ENCODE assay signal across 29 mouse cellular contexts in the genomic region with DNA sequence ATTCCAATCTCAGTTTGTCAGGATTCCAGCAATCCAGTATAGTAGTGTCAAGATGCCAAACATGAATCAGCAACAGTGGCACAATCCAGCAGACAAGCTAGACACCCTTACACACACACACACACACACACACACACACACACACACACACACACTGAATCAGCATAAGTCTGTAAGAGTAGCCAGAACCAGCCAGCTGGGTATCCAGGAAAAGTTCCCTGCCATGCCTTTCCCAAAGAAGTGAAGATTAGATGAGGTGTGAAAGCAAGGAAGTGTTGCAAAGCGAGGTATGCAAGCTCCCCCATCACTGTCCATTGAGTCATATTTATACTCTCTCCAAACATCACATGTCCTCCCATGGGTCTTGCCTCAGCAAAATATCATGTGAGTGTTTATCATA. TPM values are rescaled to one million over a fixed set of nuclear protein-coding genes. Genes with fewer than 3 reads are reported as not detected.
"Had no signal": no experiment of that assay in that cellular context is flagged by ENCODE, and none has a peak within 500 bp of the region (broad histone marks: within the 10 kb centered on the region; RNA-seq: fewer than 3 reads in every experiment).

No protein-coding gene starts in this region.

- DNase-seq: kidney, adult 18-20 months; kidney, adult 9 months; kidney, postnatal 14 days; kidney, postnatal 4 days; liver, postnatal 0 days; lung, embryonic 14.5 days; thymus, postnatal 25 days had no signal

- H3K9ac ChIP-seq: limb, embryonic 12.5 days; limb, embryonic 15.5 days; liver, embryonic 14.5 days; liver, postnatal 0 days; lung, embryonic 14.5 days; midbrain, embryonic 13.5 days; neural tube, embryonic 13.5 days had no signal

- H3K4me3 ChIP-seq: left cerebral cortex, adult 2 months; limb, embryonic 12.5 days; limb, embryonic 15.5 days; midbrain, embryonic 10.5 days; midbrain, embryonic 13.5 days; myocyte; neural tube, embryonic 13.5 days had no signal

- H3K36me3 ChIP-seq: limb, embryonic 12.5 days; limb, embryonic 15.5 days; midbrain, embryonic 10.5 days; midbrain, embryonic 13.5 days; neural tube, embryonic 13.5 days had no signal

- ATAC-seq: intestine, embryonic 16.5 days; liver, postnatal 0 days; lung, postnatal 0 days; midbrain, embryonic 13.5 days; midbrain, embryonic 16.5 days had no signal

- H3K4me2 ChIP-seq: limb, embryonic 12.5 days; limb, embryonic 15.5 days; liver, embryonic 11.5 days; lung, embryonic 14.5 days; midbrain, embryonic 13.5 days; neural tube, embryonic 13.5 days had no signal

- H3K9me3 ChIP-seq: limb, embryonic 12.5 days; limb, embryonic 15.5 days; midbrain, embryonic 10.5 days; midbrain, embryonic 13.5 days; neural tube, embryonic 13.5 days had no signal

- H3K4me1 ChIP-seq: limb, embryonic 12.5 days; limb, embryonic 15.5 days; midbrain, embryonic 10.5 days; midbrain, embryonic 13.5 days; neural tube, embryonic 13.5 days had no signal

- H3K27ac ChIP-seq: left cerebral cortex, adult 2 months; limb, embryonic 12.5 days; limb, embryonic 15.5 days; liver, embryonic 14.5 days; macrophage; midbrain, embryonic 10.5 days; midbrain, embryonic 13.5 days; neural tube, embryonic 13.5 days; stomach, postnatal 0 days had no signal

- H3K27me3 ChIP-seq: limb, embryonic 12.5 days; limb, embryonic 15.5 days; midbrain, embryonic 13.5 days; neural tube, embryonic 13.5 days had no signal

RNA-seq across cellular contexts. Expression of gene Olfr1243, which starts 8.6 kb away (rescaled TPM):
- total RNA-seq: layer of hippocampus, adult 18-20 months; layer of hippocampus, postnatal 14 days; left cerebral cortex, adult 2 months; left cerebral cortex, postnatal 25 days; megakaryocyte, adult 5-6 weeks; monocyte, adult 5-6 weeks had no signal
- polyA plus RNA-seq: intestine, embryonic 16.5 days; kidney, embryonic 16.5 days; limb, embryonic 12.5 days; limb, embryonic 15.5 days; liver, embryonic 11.5 days; liver, embryonic 14.5 days; liver, postnatal 0 days; lung, embryonic 14.5 days; lung, postnatal 0 days; macrophage; midbrain, embryonic 10.5 days; midbrain, embryonic 13.5 days; midbrain, embryonic 16.5 days; myocyte; neural tube, embryonic 13.5 days; stomach, embryonic 14.5 days; stomach, postnatal 0 days; thymus, postnatal 0 days had no signal

RNA-seq across cellular contexts. Expression of gene Olfr1245, which starts 38.3 kb away (rescaled TPM):
- total RNA-seq: layer of hippocampus, adult 18-20 months; layer of hippocampus, postnatal 14 days; left cerebral cortex, adult 2 months; left cerebral cortex, postnatal 25 days; megakaryocyte, adult 5-6 weeks; monocyte, adult 5-6 weeks had no signal
- polyA plus RNA-seq: intestine, embryonic 16.5 days; kidney, embryonic 16.5 days; limb, embryonic 12.5 days; limb, embryonic 15.5 days; liver, embryonic 11.5 days; liver, embryonic 14.5 days; liver, postnatal 0 days; lung, embryonic 14.5 days; lung, postnatal 0 days; macrophage; midbrain, embryonic 10.5 days; midbrain, embryonic 13.5 days; midbrain, embryonic 16.5 days; myocyte; neural tube, embryonic 13.5 days; stomach, embryonic 14.5 days; stomach, postnatal 0 days; thymus, postnatal 0 days had no signal

RNA-seq across cellular contexts. Expression of gene Olfr1242, which starts 41.8 kb away (rescaled TPM):
- total RNA-seq: layer of hippocampus, adult 18-20 months; layer of hippocampus, postnatal 14 days; left cerebral cortex, adult 2 months; left cerebral cortex, postnatal 25 days; megakaryocyte, adult 5-6 weeks; monocyte, adult 5-6 weeks had no signal
- polyA plus RNA-seq: intestine, embryonic 16.5 days; kidney, embryonic 16.5 days; limb, embryonic 12.5 days; limb, embryonic 15.5 days; liver, embryonic 11.5 days; liver, embryonic 14.5 days; liver, postnatal 0 days; lung, embryonic 14.5 days; lung, postnatal 0 days; macrophage; midbrain, embryonic 10.5 days; midbrain, embryonic 13.5 days; midbrain, embryonic 16.5 days; myocyte; neural tube, embryonic 13.5 days; stomach, embryonic 14.5 days; stomach, postnatal 0 days; thymus, postnatal 0 days had no signal

RNA-seq across cellular contexts. Expression of gene Olfr1241, which starts 53.0 kb away (rescaled TPM):
- total RNA-seq: layer of hippocampus, adult 18-20 months; layer of hippocampus, postnatal 14 days; left cerebral cortex, adult 2 months; left cerebral cortex, postnatal 25 days; megakaryocyte, adult 5-6 weeks; monocyte, adult 5-6 weeks had no signal
- polyA plus RNA-seq: intestine, embryonic 16.5 days; kidney, embryonic 16.5 days; limb, embryonic 12.5 days; limb, embryonic 15.5 days; liver, embryonic 11.5 days; liver, embryonic 14.5 days; liver, postnatal 0 days; lung, embryonic 14.5 days; lung, postnatal 0 days; macrophage; midbrain, embryonic 10.5 days; midbrain, embryonic 13.5 days; midbrain, embryonic 16.5 days; myocyte; neural tube, embryonic 13.5 days; stomach, embryonic 14.5 days; stomach, postnatal 0 days; thymus, postnatal 0 days had no signal

RNA-seq across cellular contexts. Expression of gene Olfr1246, which starts 53.0 kb away (rescaled TPM):
- total RNA-seq: layer of hippocampus, adult 18-20 months; layer of hippocampus, postnatal 14 days; left cerebral cortex, adult 2 months; left cerebral cortex, postnatal 25 days; megakaryocyte, adult 5-6 weeks had no signal
- polyA plus RNA-seq: intestine, embryonic 16.5 days; kidney, embryonic 16.5 days; limb, embryonic 12.5 days; limb, embryonic 15.5 days; liver, embryonic 11.5 days; liver, embryonic 14.5 days; liver, postnatal 0 days; lung, embryonic 14.5 days; lung, postnatal 0 days; macrophage; midbrain, embryonic 10.5 days; midbrain, embryonic 13.5 days; midbrain, embryonic 16.5 days; myocyte; neural tube, embryonic 13.5 days; stomach, embryonic 14.5 days; stomach, postnatal 0 days; thymus, postnatal 0 days had no signal
